Mouse (Mus musculus) kidney, adult 2 months (tissue): Measurements from ENCODE around the gene Dsn1.

Experiments
- CTCF ChIP-seq: fragments of 200-500 bp; conservative IDR thresholded peaks from 2 replicates; pipeline ENCODE4 v1.5.1; 2011; ENCODE audit warnings: low read depth, mild to moderate bottlenecking, control low read depth, low read length, moderate library complexity, mixed read lengths; ENCODE audit not compliant: insufficient read depth, insufficient read length
- POLR2A ChIP-seq: fragments of 200-500 bp; IDR thresholded peaks from one replicate; pipeline ENCODE4 v1.6.1; 2011; ENCODE audit warnings: low read depth, low read length, control low read depth

- TF ChIP-seq CTCF (no peak), POLR2A (no peak)
Measured at GRCm38 (mm10) chr2:157037303-157037702, 30.3 kb upstream of the Dsn1 start.
